Mouse (Mus musculus) testis, postnatal 14 days (tissue): ENCODE results near the gene Nedd9.

Experiments used
- DNase-seq: peaks from one replicate; pipeline ENCODE4 v3.0.0; 2021; ENCODE audit warnings: low spot score

Nedd9 gene

GRCm38 (mm10) chr13:41486606-41487408, at the start of gene Nedd9:
TSS of gene Nedd9 (minus strand) at chr13:41487362.
- DNase-seq: no peak

GRCm38 (mm10) chr13:41532625-41533024, 45.5 kb upstream of the Nedd9 start:
- no peak for DNase-seq

DNA sequence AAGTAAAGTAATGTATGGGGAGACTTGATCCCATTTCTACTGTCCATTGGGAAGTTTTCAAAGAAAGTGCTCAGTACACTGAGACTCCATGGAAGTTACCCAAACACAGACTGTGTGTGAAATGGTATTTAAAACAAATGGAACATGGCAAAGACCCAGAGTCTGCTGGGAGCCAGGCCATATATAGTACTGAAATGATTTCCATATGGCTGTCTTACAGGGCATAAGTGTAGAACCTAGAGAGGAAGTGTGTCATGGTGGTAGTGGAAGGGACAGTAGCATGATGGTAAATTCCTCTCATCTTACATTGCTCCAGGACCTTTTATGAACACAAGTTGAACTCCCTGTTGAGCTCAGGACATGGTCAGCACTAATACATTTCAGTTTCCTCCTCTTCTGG, 43.2 kb upstream of the Nedd9 start:
- no peak for DNase-seq

DNA sequence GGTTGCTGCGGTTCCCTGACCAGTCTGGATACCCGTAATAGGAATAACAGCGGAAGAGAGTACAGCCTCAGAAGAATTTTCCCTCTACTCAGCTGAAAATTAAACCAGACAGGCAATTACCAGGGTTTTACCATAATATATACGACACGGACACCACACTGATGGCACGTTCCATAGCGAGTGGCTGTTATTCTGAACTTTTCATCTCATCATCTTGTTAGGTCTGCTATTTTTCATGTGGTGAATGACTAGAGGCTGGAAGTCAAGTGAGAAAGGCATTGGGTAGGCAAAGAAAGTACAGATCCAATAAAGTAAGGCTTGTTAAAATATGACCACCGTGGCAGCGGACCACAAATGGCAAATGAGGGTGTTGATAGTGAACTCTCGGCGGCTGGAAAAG, 37.0 kb upstream of the Nedd9 start:
- no peak for DNase-seq

DNA sequence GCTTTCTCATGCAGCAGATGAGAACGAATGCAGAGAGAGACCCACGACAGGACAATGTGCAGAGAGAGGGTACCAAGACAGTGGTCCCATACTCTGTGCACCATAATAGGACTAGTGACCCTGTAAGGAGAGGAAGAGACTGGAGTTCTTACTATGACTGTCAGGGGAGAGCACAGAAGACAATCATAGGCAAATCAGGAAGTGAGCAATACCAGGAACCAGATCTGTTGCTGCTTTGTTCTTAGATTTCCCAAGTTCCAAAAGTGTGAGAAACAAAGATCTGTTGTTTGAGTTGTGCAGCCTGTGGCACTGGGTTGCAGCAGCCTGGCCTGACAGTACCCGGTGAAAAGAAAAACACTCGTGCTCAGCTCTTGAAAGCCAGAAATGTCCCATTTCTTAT, 34.1 kb upstream of the Nedd9 start:
- no peak for DNase-seq

GRCm38 (mm10) chr13:41520549-41521161, 33.5 kb upstream of the Nedd9 start:
- no peak for DNase-seq

DNA sequence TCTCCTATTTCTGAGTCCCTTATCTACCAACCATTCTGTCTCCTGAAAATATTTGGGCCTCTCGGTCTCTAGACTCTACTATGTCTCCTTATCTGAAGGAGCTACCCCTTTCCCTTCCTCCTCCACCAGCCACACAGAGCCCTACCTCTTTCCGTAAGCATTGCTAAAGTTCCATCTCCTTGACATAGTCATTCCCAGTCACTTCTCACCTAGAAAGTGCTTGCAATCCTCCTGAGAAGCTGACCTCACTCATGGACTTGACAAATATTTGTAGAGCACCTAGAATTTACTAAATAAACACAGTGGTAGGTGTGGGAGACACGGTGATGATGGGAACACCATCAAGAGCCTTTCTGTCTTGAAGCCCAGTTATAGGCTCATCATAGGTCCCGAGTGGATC, 32.6 kb upstream of the Nedd9 start:
- DNase-seq: no peak

DNA sequence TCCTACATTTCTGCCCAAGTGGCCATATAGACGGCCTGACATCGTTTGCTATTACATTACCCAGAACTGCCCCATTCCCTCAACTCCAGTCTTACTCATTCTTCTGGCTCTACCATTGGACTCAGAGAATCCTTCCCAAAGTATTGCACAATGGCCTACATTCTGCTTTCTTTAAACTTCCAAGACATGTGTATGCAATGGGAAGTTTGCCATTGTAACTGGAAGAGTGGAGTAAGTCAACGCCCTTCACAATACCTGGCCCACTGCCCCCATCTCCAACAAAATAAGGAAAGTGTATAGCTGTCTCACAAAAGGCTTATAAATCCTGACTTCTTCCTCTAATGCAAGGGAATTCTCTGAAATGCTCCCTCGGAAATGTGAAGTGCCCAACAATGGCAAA, 30.0 kb upstream of the Nedd9 start:
- DNase-seq: no peak

- no peak for DNase-seq
Measured at GRCm38 (mm10) chr13:41515749-41516148, 28.6 kb upstream of the Nedd9 start.

- no peak for DNase-seq
Measured at GRCm38 (mm10) chr13:41514918-41515317, 27.8 kb upstream of the Nedd9 start.

GRCm38 (mm10) chr13:41513456-41513855, 26.3 kb upstream of the Nedd9 start:
- DNase-seq: no peak

- no peak for DNase-seq
Measured at GRCm38 (mm10) chr13:41512243-41512642, 25.1 kb upstream of the Nedd9 start.

DNA sequence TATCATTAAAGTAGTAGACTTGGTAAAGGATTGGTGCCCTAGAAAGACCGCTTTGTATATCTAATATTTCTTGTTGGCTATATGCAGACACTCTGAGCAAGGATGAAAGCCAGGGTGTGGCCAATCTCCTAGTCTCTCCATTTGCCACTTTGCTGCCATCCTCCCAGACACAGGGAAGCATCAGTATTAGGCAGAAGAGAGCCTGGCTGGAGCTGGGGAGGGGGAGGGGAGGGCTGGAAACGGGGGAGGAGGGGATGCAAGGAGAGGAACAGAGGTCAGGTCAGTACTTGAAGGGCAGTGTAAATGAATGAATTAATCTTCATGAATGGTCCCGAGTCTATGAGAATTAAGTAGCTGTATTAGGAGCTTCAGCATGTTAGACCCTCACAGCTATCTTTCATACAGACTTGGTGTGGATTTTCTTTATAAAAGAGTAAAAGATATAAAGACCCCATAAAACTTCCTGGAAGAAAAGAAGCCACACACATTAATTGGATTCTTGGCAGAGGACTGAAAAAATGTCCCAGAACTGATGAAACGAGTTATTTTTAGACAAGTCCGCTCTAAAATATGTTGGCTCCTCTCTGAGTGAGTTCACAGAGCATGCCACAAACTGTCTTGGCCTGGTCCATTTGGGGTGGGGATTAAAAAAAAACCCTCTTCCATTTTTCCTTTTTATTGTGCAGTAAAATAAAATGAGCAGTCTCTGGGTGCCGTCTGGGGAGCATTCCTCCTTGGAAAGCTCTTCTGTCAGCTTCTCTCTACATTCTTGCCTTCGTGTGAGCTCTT, 23.7 kb upstream of the Nedd9 start:
- DNase-seq: no peak

DNA sequence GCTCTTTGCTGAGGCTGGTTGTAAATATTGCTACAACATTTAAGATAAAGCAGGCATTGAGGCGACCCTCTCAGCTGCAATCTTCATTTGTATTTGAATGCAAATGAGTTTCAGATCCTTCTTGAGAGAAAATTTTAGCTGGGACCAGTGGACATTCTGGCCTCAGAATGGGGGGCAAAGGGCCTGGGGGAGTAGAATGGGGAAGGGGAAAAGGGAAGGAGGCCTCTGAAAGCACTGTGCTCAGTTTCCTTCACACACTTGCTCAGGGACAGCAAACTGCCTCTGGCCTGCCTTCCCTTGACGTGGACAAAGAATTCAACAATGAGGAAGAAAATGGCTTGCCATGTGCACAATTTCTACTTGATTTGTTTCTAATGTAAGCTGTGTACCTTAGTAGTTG, 18.4 kb upstream of the Nedd9 start:
- no peak for DNase-seq

DNA sequence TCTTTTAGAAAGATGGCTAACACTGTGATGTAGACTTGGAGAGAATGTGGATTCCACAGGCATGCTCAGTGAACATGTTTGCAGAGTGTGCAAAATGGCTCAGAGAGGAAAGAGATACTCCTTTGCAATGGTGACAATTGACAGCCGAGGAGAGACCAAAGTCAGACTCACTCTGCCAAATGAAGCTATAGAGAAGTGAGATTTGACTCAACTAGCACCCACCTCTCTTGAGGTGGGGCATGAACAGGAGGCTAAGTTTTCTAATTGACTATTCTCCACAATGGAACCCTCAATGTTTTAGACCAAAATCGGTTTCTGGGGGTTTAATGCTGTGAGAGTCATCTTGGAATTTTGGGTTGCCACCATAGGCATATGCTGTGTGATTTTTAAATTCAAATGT, 17.8 kb upstream of the Nedd9 start:
- DNase-seq: no peak

GRCm38 (mm10) chr13:41504448-41504847, 17.3 kb upstream of the Nedd9 start:
- DNase-seq: no peak

DNA sequence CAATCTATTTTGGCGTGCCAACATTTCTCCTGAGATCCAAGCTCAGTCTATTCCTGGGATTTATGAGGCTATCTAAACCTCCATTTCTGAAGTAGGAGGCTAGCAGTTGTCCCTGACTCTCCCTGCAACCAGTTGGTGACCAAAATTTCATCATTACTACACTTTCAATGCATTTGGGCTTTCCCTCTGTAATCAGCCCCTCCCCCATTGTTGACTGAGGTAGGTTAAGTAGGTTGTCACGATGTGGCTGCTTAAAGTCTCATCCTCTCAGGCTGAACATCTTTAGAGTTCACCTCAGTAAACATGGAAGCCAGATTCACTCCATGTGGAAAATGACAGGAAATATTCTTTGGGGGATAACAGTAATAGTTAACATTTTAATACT, 15.7 kb upstream of the Nedd9 start:
- DNase-seq: no peak

DNA sequence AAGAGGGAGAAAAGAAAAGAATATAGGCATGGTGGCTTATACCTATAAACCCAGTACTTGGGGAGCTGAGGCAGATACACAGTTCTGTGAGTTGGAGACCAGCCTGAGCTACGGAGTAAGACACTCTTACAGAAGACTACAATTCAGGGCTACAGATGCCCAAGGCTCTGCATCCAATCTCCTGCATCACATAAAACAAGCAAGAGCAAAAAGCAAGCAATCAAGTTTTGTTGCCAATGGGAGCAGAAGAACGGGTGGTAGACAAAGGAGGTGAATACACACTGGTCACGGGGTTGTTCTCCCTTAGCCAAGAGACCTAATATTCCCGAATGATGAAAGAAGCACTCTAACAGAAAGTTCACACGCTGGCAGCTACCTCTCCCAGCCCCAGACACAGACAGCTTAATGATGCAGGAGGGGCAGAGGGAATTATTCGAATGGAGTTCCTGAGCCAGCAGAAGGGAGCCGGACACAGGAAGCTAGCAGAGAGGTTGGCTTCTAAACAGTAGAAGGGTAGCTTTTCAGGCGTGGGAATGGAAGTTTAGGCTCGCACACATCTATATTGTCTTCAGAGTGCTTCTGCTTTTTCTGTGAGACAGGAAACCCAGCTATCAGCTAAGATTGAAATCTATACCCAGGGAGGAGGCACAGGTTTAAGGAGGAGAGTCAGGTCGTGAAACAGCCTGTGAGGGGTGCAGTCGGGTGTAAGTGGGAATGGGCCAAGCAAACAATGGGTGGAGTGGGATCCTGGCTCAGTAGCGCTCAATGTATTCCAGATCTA, 15.2 kb upstream of the Nedd9 start:
- no peak for DNase-seq

- DNase-seq: no peak
Measured at GRCm38 (mm10) chr13:41500793-41501192, 13.6 kb upstream of the Nedd9 start.

GRCm38 (mm10) chr13:41498611-41499121, 11.5 kb upstream of the Nedd9 start:
- DNase-seq: no peak

GRCm38 (mm10) chr13:41494681-41495080, 7.5 kb upstream of the Nedd9 start:
- no peak for DNase-seq
